Mouse (Mus musculus) yolk sac, embryonic 10.5 days (tissue): ENCODE measurements around the gene Defb30.

Experiments used
- DNase-seq: peaks from one replicate; pipeline ENCODE4 v3.0.0-alpha.2; 2017; ENCODE audit warnings: low spot score

Defb30 gene

GRCm38 (mm10) chr14:63049910-63050370 is at the start of gene Defb30:
Gene Defb30, minus strand, starts transcription at chr14:63049960.
- no peak for DNase-seq

GRCm38 (mm10) chr14:63067708-63068107 is 17.9 kb upstream of the Defb30 start:
- DNase-seq: no peak

GRCm38 (mm10) chr14:63066630-63067310 is 17.0 kb upstream of the Defb30 start:
- DNase-seq: peak; percentile 68

GRCm38 (mm10) chr14:63065391-63065790 is 15.6 kb upstream of the Defb30 start:
- DNase-seq: peak; percentile 59

- DNase-seq: peak; percentile 53
Observed at GRCm38 (mm10) chr14:63062184-63062583, 12.4 kb upstream of the Defb30 start.

GRCm38 (mm10) chr14:63060361-63060760 is 10.6 kb upstream of the Defb30 start:
- no peak for DNase-seq

- DNase-seq: peak; percentile 45
Observed at GRCm38 (mm10) chr14:63054729-63055128, 5.0 kb upstream of the Defb30 start.

GRCm38 (mm10) chr14:63050769-63051168 is 1.0 kb upstream of the Defb30 start:
- DNase-seq: peak; percentile 42

GRCm38 (mm10) chr14:63046691-63047090 is 3.1 kb downstream of the Defb30 start, which contains the start of gene Defb42:
Gene Defb42, plus strand, starts transcription at chr14:63046991.
- DNase-seq: no peak

- DNase-seq: no peak
Observed at GRCm38 (mm10) chr14:63020524-63021156, 29.1 kb downstream of the Defb30 start.

- DNase-seq: no peak
Observed at GRCm38 (mm10) chr14:63014667-63015066, 35.1 kb downstream of the Defb30 start.

GRCm38 (mm10) chr14:63013082-63013481 is 36.7 kb downstream of the Defb30 start:
- DNase-seq: no peak

- DNase-seq: no peak
Observed at GRCm38 (mm10) chr14:63011471-63011870, 38.3 kb downstream of the Defb30 start, which contains the start of gene Defb43. Gene Defb43, plus strand, starts transcription at chr14:63011771.

GRCm38 (mm10) chr14:63002588-63002987 is 47.2 kb downstream of the Defb30 start:
- no peak for DNase-seq

GRCm38 (mm10) chr14:62998977-62999376 is 50.8 kb downstream of the Defb30 start:
- no peak for DNase-seq

- no peak for DNase-seq
Observed at GRCm38 (mm10) chr14:62997777-62998176, 52.0 kb downstream of the Defb30 start, which contains the start of gene Defb47. Gene Defb47, plus strand, starts transcription at chr14:62998077.

GRCm38 (mm10) chr14:62991849-62992510 is 57.8 kb downstream of the Defb30 start:
- no peak for DNase-seq

GRCm38 (mm10) chr14:62991271-62991670 is 58.5 kb downstream of the Defb30 start:
- DNase-seq: no peak

- no peak for DNase-seq
Observed at GRCm38 (mm10) chr14:62984410-62984809, 65.3 kb downstream of the Defb30 start, which contains the start of gene Defb48. Gene Defb48, minus strand, starts transcription at chr14:62984510.
